Mouse (Mus musculus) midbrain, postnatal 0 days (tissue): ENCODE results near the gene Smyd2. TPM values are rescaled to one million over a fixed set of nuclear protein-coding genes. Genes with fewer than 3 reads are reported as not detected.

ENCODE experiments used
- ATAC-seq: fragments of 200-750 bp; cut with Nextera tagmentation; 2 replicates; pipeline ENCODE4 v1.8.0; 2017; ENCODE audit warnings: moderate number of reproducible peaks, mild to moderate bottlenecking, moderate TSS enrichment, moderate library complexity; ENCODE audit not compliant: low FRiP score
- DNase-seq: peaks from one replicate; pipeline ENCODE4 v3.0.0-alpha.2; 2015; ENCODE audit warnings: low spot score
- H3K27ac ChIP-seq: fragments of 300-500 bp; sonication (generic); 2 replicates; pipeline ENCODE4 v1.5.1; 2014; ENCODE audit warnings: low read depth, mild to moderate bottlenecking, low read length, mixed read lengths
- H3K27me3 ChIP-seq: fragments of 300-500 bp; sonication (generic); 2 replicates; pipeline ENCODE4 v1.6.1; 2014; ENCODE audit warnings: low read length, control low read depth, mixed read lengths; ENCODE audit not compliant: insufficient read depth
- H3K36me3 ChIP-seq: fragments of 300-500 bp; sonication (generic); 2 replicates; pipeline ENCODE4 v1.6.1; 2014; ENCODE audit warnings: low read length, control low read depth, mixed read lengths; ENCODE audit not compliant: insufficient read depth
- H3K4me1 ChIP-seq: fragments of 300-500 bp; sonication (generic); 2 replicates; pipeline ENCODE4 v1.6.1; 2014; ENCODE audit warnings: mild to moderate bottlenecking, control low read depth, antibody characterized with exemption, low read length, mixed read lengths; ENCODE audit not compliant: insufficient read depth
- H3K4me2 ChIP-seq: fragments of 300-500 bp; sonication (generic); 2 replicates; pipeline ENCODE4 v1.6.1; 2014; ENCODE audit warnings: low read depth, mild to moderate bottlenecking, low read length, mixed read lengths; ENCODE audit not compliant: poor library complexity, severe bottlenecking
- H3K4me3 ChIP-seq: fragments of 300-500 bp; sonication (generic); 2 replicates; pipeline ENCODE4 v1.5.1; 2014; ENCODE audit warnings: low read depth, mild to moderate bottlenecking, low read length, moderate library complexity
- H3K9ac ChIP-seq: fragments of 300-500 bp; sonication (generic); replicated peaks from 2 replicates; pipeline ENCODE4 v1.6.1; 2014; ENCODE audit warnings: mild to moderate bottlenecking, low read length, moderate library complexity, mixed read lengths; ENCODE audit not compliant: poor library complexity, severe bottlenecking
- H3K9me3 ChIP-seq: fragments of 300-500 bp; sonication (generic); 2 replicates; pipeline ENCODE4 v1.6.1; 2016; ENCODE audit warnings: low read length, control low read depth
- CTCF ChIP-seq: IDR thresholded peaks from 2 replicates; pipeline ENCODE4 v1.5.1; 2016; ENCODE audit warnings: antibody characterized with exemption, mild to moderate bottlenecking
- WGBS: fragments of 180-500 bp; shearing (Covaris S2); extraction: QIAGEN DNeasy Blood & Tissue Kit; methylation state at CpG from one replicate; pipeline ENCODE4 v1.1.7; 2014; 5-methylcytosine and 5-hydroxymethylcytosine counted together
- polyA plus RNA-seq: library from polyadenylated mRNA; unstranded; fragments of >200 nt; fragmentation: Nextera tagmentation; extraction: Ambion mirVana; gene quantifications from 2 replicates; pipeline ENCODE4 v1.2.1, GENCODE M21; 2015
- total RNA-seq: library from RNA; depleted of rRNA; stranded (reverse); fragments of >200 nt; gene quantifications from 2 replicates; pipeline ENCODE4 v1.2.3, GENCODE M21; 2014

Gene Smyd2
- total and polyA plus RNA-seq, 2 experiments from 2014 or later: 66.3 to 88.7 TPM

DNA sequence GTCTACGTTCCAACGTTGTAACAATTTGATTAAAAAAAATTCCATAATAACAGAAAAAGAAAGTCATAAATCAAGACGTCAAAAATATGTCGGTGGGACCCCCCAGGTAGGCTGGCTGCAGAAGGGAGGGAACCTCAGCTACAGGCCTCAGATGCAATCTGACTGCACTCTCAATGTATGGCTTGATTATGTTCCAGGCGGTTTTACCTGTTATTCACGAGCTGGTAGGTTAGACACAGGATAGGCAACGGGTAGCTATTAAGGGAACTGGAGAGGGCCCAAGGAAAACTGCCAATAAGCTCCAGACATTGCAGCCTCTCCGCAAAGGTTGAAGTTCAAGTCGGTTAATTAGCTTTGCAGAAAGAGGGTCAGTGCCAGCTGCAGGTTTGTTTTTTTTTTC lies 558 bp upstream of the Smyd2 start:
- Histone ChIP-seq H3K4me2 (peak overlapping the region; percentile 94), H3K27me3 (no peaks in the 10 kb centered on the region), H3K4me1 (peaks cover 14% of the 10 kb centered on the region; the same call in 1 of the 2 replicates), H3K36me3 (no peaks in the 10 kb centered on the region), H3K9me3 (no peaks in the 10 kb centered on the region), H3K27ac (no peak overlapping the region), H3K4me3 (peak overlapping the region; percentile 63), H3K9ac (0 out of 2 replicates have a peak overlapping the region, but pooled peaks have one; percentile 19)
- no peak for TF ChIP-seq CTCF
- no peak for ATAC-seq
- 20% methylated on average over 9 of the region's 9 CpGs for WGBS
- DNase-seq: no peak

DNA sequence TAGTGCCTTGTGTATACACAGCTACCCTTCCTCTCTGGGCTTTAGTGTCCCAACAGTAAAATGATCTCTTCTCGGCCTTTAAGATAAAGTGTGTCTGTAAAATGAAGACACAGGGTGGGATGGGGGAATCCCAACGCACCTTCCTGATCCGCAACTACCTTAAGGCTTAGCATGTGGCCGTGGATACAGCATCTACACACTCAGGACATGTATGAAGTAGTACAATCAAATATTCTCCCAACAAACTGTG lies 670 bp downstream of the Smyd2 start:
- peak overlapping the region; percentile 44; the same call in 1 of the 2 replicates for H3K27ac ChIP-seq
- TF ChIP-seq CTCF: no peak
- peak overlapping the region; percentile 77 for H3K9ac ChIP-seq
- DNase-seq (peak; percentile 32), ATAC-seq (no peak)
- H3K4me3 ChIP-seq: peak overlapping the region; percentile 63
- no peaks in the 10 kb centered on the region for H3K36me3 ChIP-seq
- H3K27me3 ChIP-seq: no peaks in the 10 kb centered on the region
- 7% methylated on average over 4 of the region's 4 CpGs for WGBS
- H3K9me3 ChIP-seq: no peaks in the 10 kb centered on the region
- peak overlapping the region; percentile 94 for H3K4me2 ChIP-seq
- H3K4me1 ChIP-seq: peaks cover 14% of the 10 kb centered on the region; the same call in 1 of the 2 replicates

DNA sequence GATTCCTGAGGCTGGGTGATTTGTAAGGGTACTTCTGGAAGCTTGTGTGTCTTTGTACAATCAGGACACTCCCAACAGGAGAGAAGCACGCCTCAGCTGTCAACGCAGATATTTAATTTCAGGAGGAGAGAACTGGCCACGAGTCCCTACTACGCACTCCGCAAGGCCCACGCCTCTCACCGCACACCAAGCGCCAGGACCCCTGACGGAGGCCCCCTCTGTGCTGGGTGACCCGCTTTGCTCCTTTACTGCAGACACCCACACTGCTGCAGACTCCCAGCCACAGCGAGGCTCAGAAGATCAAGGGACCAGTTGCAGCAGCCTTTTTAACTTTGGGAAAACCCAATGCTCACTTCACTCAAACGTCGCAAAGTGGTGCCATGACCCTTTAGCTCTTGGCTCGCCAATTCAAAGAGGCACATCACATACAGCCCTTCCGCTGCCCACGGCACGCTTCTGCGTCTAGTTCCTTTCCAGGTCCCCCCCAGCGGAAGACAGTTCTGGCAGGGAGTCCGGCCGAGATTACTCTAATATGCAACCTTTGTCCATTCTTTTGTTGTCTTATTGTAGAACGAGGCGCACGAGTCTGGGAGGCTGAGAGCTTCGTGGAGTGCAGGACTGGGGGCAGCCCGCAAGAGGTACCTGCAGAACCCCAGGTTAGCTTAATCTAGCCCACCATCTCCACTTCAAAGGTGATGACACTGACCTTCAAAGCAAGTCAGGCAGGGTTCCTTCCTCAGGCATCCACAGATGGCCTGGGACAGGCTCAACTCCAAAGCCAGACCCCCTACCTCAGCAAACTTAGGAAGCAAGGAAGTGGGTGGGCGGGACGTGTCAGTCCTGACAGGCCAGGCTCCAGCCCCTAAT lies 1.2 kb downstream of the Smyd2 start:
- Histone ChIP-seq H3K9me3 (no peaks in the 10 kb centered on the region), H3K27ac (no peak overlapping the region), H3K4me1 (peaks cover 14% of the 10 kb centered on the region; the same call in 1 of the 2 replicates), H3K36me3 (no peaks in the 10 kb centered on the region), H3K4me3 (peak overlapping the region; percentile 63), H3K4me2 (peak overlapping the region; percentile 94), H3K9ac (peak overlapping the region; percentile 77), H3K27me3 (no peaks in the 10 kb centered on the region)
- TF ChIP-seq CTCF: no peak
- ATAC-seq (no peak), DNase-seq (no peak)
- WGBS: 49% methylated on average over 28 of the region's 28 CpGs

DNA sequence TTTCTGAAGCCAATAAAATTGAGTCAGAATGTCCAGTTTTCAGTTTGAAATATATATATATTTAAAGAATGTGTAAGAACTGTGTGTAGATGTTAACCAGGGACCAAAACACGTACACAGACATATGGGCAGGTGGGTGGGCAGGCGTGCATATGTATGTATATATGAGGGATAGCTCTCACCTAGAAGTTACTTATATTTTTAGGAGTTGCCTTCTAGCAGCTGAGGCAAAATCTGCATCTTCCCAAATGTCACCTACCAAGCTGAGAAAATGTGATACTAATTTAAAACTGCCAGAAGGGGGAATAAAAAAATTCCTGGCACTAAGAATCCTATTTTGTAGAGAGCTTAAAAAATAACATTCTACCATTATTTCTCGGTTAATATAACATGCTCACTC lies 2.4 kb downstream of the Smyd2 start:
- Histone ChIP-seq H3K4me1 (peaks cover 14% of the 10 kb centered on the region; the same call in 1 of the 2 replicates), H3K4me3 (no peak overlapping the region), H3K27me3 (no peaks in the 10 kb centered on the region), H3K9ac (no peak overlapping the region), H3K9me3 (no peaks in the 10 kb centered on the region), H3K4me2 (no peak overlapping the region), H3K36me3 (no peaks in the 10 kb centered on the region), H3K27ac (no peak overlapping the region)
- ATAC-seq (no peak), DNase-seq (no peak)
- WGBS: 83% methylated on average over 3 of the region's 3 CpGs
- no peak for TF ChIP-seq CTCF

DNA sequence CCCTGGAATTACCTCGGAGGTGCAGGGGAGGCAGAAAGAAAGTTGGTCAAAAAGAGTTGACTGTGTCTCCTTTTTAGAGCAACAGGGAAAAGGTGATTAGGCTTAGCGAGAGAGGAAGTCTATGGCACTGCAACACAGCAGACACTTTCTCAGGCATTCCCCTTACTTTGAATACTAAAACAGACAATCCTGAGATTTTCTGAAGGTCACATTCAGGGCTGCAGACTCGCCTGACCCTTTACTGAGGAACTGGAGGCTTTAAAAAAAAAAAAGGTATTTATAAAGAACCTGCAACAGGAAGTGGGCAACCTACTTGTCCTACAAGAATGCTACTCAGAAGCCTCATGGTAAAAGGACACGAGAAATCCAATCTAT lies 5.0 kb downstream of the Smyd2 start:
- Histone ChIP-seq H3K36me3 (no peaks in the 10 kb centered on the region; the same call in 1 of the 2 replicates), H3K4me1 (peaks cover 11% of the 10 kb centered on the region; the same call in 1 of the 2 replicates), H3K9ac (no peak overlapping the region), H3K4me2 (no peak overlapping the region), H3K9me3 (no peaks in the 10 kb centered on the region), H3K27me3 (no peaks in the 10 kb centered on the region), H3K27ac (no peak overlapping the region), H3K4me3 (no peak overlapping the region)
- no peak for TF ChIP-seq CTCF
- ATAC-seq: no peak
- DNase-seq: no peak
- 61% methylated on average over 4 of the region's 4 CpGs for WGBS

DNA sequence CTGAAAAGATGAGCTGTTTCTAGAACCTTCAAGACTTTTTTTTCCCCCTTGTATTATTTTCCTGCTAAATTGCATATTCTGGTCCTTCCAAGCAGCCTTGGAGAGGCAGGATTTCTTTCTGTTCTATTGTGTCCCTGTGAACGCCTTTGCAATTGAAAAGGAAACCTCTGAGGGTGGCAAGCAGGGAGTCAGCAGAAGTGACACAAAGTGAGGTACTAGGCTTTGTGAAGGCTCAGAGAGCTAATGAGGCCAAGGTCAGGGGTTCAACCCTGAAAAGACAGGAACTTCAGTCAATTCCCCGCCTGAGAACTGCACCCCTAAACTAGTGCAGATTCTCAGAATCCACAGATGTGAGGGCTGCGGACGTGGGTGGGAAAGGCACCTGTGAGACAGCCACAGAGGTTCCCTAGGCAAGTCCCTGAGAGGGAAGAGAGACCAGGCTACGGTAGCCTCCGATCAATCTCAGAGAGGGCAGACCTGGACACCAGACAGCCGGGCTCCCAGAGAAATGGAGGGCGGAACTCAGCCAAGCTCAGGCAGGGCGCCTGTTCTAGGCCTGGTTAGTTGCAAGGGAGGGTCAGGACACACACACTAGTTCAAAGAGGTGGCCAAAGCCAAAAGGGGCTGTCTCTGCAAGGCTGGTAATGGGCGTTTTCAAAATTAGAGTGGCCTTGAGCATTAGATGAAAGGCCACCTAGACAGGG lies 5.6 kb downstream of the Smyd2 start:
- DNase-seq (no peak), ATAC-seq (no peak)
- WGBS: 50% methylated on average over 10 of the region's 10 CpGs
- no peaks in the 10 kb centered on the region for H3K27me3 ChIP-seq
- H3K4me3 ChIP-seq: no peak overlapping the region
- no peaks in the 10 kb centered on the region; the same call in 1 of the 2 replicates for H3K36me3 ChIP-seq
- no peaks in the 10 kb centered on the region for H3K9me3 ChIP-seq
- TF ChIP-seq CTCF: no peak
- peaks cover 11% of the 10 kb centered on the region; the same call in 1 of the 2 replicates for H3K4me1 ChIP-seq
- no peak overlapping the region for H3K27ac ChIP-seq
- H3K4me2 ChIP-seq: no peak overlapping the region
- no peak overlapping the region for H3K9ac ChIP-seq
